Mouse (Mus musculus) bone marrow macrophage, adult 2 months (primary cell): ENCODE results near the gene 4933406M09Rik. TPM values are rescaled to one million over a fixed set of nuclear protein-coding genes. Genes with fewer than 3 reads are reported as not detected.

ENCODE experiments used
- H3K27ac ChIP-seq: 2 replicates; pipeline ENCODE4 v1.5.1; 2012; ENCODE audit warnings: low read depth, low read length; ENCODE audit not compliant: insufficient read depth
- H3K4me1 ChIP-seq: 2 replicates; pipeline ENCODE4 v1.6.1; 2012; ENCODE audit warnings: low read length; ENCODE audit not compliant: control insufficient read depth, insufficient read depth
- H3K4me3 ChIP-seq: 2 replicates; pipeline ENCODE4 v1.5.1; 2012; ENCODE audit warnings: mild to moderate bottlenecking, low read length, moderate library complexity; ENCODE audit not compliant: insufficient read depth
- CTCF ChIP-seq: IDR thresholded peaks from 2 replicates; pipeline ENCODE4 v1.5.1; 2012; ENCODE audit warnings: low read depth, mild to moderate bottlenecking, low read length, moderate library complexity
- POLR2A ChIP-seq: IDR thresholded peaks from 2 replicates; pipeline ENCODE4 v1.6.1; 2012; ENCODE audit warnings: mild to moderate bottlenecking, low read depth, low read length, borderline replicate concordance
- polyA plus RNA-seq: library from polyadenylated mRNA; stranded (reverse); fragments of >200 nt; gene quantifications from 2 replicates; pipeline ENCODE4 v1.2.4, GENCODE M21; 2012; ENCODE audit not compliant: missing spikeins, insufficient read depth, insufficient read length

The 4933406M09Rik gene
- polyA plus RNA-seq, 1 experiment = not detected

- no peak for TF ChIP-seq CTCF
- Histone ChIP-seq H3K27ac (no peak overlapping the region), H3K4me1 (no peaks in the 10 kb centered on the region), H3K4me3 (no peak overlapping the region)
These were observed 41.5 kb upstream of the 4933406M09Rik start for GRCm38 (mm10) chr1:134344005-134344950.

GRCm38 (mm10) chr1:134345075-134345474, 40.7 kb upstream of the 4933406M09Rik start:
- TF ChIP-seq CTCF (no peak), POLR2A (no peak)
- no peaks in the 10 kb centered on the region for H3K4me1 ChIP-seq

DNA sequence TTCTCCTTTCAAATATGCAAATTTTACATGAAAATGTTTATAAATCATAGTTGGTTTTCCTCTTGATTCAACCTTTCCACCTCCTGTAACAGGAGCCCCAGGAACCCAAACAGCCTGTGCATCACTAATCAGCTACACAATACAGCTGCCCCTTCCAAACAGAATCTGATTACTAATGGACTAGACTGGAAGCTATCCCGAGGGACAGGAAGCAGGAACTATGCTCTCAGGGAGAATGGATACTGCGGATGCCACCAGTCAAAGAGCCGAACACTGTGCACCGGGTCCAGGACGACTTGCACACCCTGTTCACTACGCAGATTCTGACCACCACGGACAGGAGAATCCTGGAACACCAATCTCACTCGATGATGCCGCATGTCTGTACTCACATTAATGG, 37.9 kb upstream of the 4933406M09Rik start:
- H3K27ac ChIP-seq = no peak overlapping the region
- H3K4me1 ChIP-seq = no peaks in the 10 kb centered on the region
- no peak for TF ChIP-seq CTCF
- TF ChIP-seq POLR2A = no peak
- no peak overlapping the region for H3K4me3 ChIP-seq

More at GRCm38 (mm10) chr1:134345075-134345474, 40.7 kb upstream of the 4933406M09Rik start:
- Histone ChIP-seq H3K27ac (no peak overlapping the region), H3K4me3 (no peak overlapping the region)

DNA sequence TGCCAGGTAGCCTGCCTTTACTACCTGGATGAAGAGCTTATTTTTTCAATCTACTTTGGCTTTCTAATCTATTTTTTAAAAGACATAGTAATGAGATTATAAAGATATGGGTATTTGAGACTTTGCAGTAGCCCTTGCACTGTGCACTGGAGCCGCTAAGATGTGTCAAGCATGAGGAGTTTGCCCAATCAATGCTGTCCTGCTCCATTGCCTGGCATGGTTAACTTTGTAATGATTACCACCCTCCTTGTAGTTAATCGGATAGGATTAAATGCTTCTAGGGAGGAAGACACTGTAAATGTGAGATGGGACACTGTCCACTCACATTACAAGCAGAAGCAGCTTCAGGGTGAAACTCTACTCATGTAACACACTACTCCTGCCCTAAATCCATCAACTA, 32.4 kb upstream of the 4933406M09Rik start:
- no peak overlapping the region for H3K27ac ChIP-seq
- H3K4me1 ChIP-seq = no peaks in the 10 kb centered on the region
- no peak for TF ChIP-seq POLR2A
- no peak for TF ChIP-seq CTCF
- H3K4me3 ChIP-seq = no peak overlapping the region

GRCm38 (mm10) chr1:134357461-134357860, 28.3 kb upstream of the 4933406M09Rik start:
- H3K27ac ChIP-seq = no peak overlapping the region
- no peak for TF ChIP-seq POLR2A
- no peak for TF ChIP-seq CTCF
- peaks cover 7% of the 10 kb centered on the region for H3K4me1 ChIP-seq
- H3K4me3 ChIP-seq = no peak overlapping the region

DNA sequence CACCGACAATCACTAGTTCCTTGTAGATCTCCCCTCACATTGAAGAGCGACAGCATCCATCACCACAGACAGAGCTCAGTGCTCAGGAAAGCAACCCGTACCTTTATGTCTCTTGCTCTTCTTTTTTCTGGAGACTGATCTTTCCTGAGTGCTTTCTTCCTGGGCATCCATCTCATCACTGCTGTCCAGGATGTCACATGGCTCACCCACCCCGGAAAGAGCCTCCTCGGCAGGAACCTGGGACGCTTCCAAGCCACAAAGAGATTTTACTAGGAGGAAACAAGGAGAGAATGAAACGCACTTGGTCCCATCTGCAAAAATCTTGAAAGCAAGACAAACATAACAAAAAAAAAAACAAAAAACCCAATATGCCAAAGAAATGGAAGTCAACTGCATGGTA, 25.1 kb upstream of the 4933406M09Rik start:
- TF ChIP-seq CTCF (no peak), POLR2A (no peak)
- Histone ChIP-seq H3K27ac (peak overlapping the region; percentile 65), H3K4me3 (peak overlapping the region; percentile 98), H3K4me1 (peaks cover 7% of the 10 kb centered on the region)

- peaks cover 7% of the 10 kb centered on the region for H3K4me1 ChIP-seq
- peak overlapping the region; percentile 65 for H3K27ac ChIP-seq
These were observed 24.4 kb upstream of the 4933406M09Rik start for GRCm38 (mm10) chr1:134361195-134361856.

GRCm38 (mm10) chr1:134361857-134362212, 23.9 kb upstream of the 4933406M09Rik start, which contains the start of gene Tmem183a:
Tmem183a (minus strand) TSS chr1:134361979.
- peak within 1 kb of the TSS; percentile 65 for H3K27ac ChIP-seq
- no peak for TF ChIP-seq POLR2A
- no peak for TF ChIP-seq CTCF
- H3K4me1 ChIP-seq = peaks cover 7% of the 10 kb centered on the region
- peak within 1 kb of the TSS; percentile 98 for H3K4me3 ChIP-seq

More at GRCm38 (mm10) chr1:134361195-134361856, 24.4 kb upstream of the 4933406M09Rik start:
- no peak for TF ChIP-seq CTCF
- TF ChIP-seq POLR2A = no peak
- H3K4me3 ChIP-seq = peak overlapping the region; percentile 98

- Histone ChIP-seq H3K4me3 (no peak overlapping the region), H3K4me1 (peaks cover 7% of the 10 kb centered on the region), H3K27ac (no peak overlapping the region)
- TF ChIP-seq CTCF = no peak
- no peak for TF ChIP-seq POLR2A
These were observed 22.5 kb upstream of the 4933406M09Rik start for GRCm38 (mm10) chr1:134363194-134363593.

DNA sequence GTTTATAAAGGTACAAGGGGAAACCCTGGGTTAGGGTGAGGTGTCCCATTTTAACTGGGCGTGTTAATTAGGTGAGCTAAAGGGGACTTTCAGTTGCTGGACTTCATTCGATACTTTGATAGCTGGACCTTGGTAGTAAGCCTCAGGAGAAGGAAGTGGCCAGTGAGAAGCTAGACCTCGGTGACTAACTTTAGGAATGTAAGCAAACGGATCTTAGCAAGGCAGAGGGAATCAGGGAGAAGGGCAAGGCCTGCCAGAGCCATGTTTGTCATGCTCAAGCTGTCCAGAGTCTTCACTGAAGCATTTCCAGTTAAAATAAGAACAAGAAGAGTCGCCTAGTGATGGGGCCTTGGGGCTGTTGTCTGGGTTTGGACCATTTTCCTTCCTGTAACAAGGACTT, 20.2 kb upstream of the 4933406M09Rik start:
- no peak overlapping the region for H3K27ac ChIP-seq
- TF ChIP-seq CTCF = no peak
- no peak for TF ChIP-seq POLR2A
- no peak overlapping the region for H3K4me3 ChIP-seq
- peaks cover 3% of the 10 kb centered on the region; the same call in 1 of the 2 replicates for H3K4me1 ChIP-seq
